Mouse (Mus musculus) kidney, postnatal 36 days (tissue): ENCODE data around the gene Olfr573-ps1.
A peak's percentile ranks its signal among the peaks of the same experiment; 100 is the strongest.

Experiments
- DNase-seq, 2 experiments: peaks; one replicate each; pipeline ENCODE4 v3.0.0; 2021 to 2022; ENCODE audit warnings: mixed read lengths in 2 of 2

Olfr573-ps1 gene

GRCm38 (mm10) chr7:102942475-102942874, at the start of gene Olfr573-ps1:
Gene Olfr573-ps1 (minus strand): TSS chr7:102942575.
- no peak for DNase-seq

GRCm38 (mm10) chr7:102989224-102989623, 46.8 kb upstream of the Olfr573-ps1 start, which contains the start of gene Olfr578:
Gene Olfr578 (minus strand): TSS chr7:102989324.
- no peak for DNase-seq

- no peak for DNase-seq
These were observed 33.5 kb upstream of the Olfr573-ps1 start, which contains the start of gene Olfr577 for GRCm38 (mm10) chr7:102975843-102976242. Gene Olfr577 (minus strand): TSS chr7:102975943.

- no peak for DNase-seq
These were observed 32.0 kb upstream of the Olfr573-ps1 start for GRCm38 (mm10) chr7:102974399-102974798.

GRCm38 (mm10) chr7:102962360-102962759, 20.0 kb upstream of the Olfr573-ps1 start, which contains the start of gene Olfr576:
Gene Olfr576 (plus strand): TSS chr7:102962660.
- no peak for DNase-seq

GRCm38 (mm10) chr7:102958593-102958992, 16.2 kb upstream of the Olfr573-ps1 start, which contains the start of gene Olfr575:
Gene Olfr575 (minus strand): TSS chr7:102958775.
- DNase-seq = no peak

GRCm38 (mm10) chr7:102958137-102958536, 15.8 kb upstream of the Olfr573-ps1 start:
- DNase-seq = no peak

GRCm38 (mm10) chr7:102950732-102951131, 8.4 kb upstream of the Olfr573-ps1 start:
- DNase-seq = no peak

GRCm38 (mm10) chr7:102948167-102948566, 5.8 kb upstream of the Olfr573-ps1 start, which contains the start of gene Olfr574:
Gene Olfr574 (plus strand): TSS chr7:102948467.
- no peak for DNase-seq

- DNase-seq = no peak
These were observed 1.0 kb upstream of the Olfr573-ps1 start for GRCm38 (mm10) chr7:102943417-102943816.

- DNase-seq = no peak
These were observed 15.3 kb downstream of the Olfr573-ps1 start for GRCm38 (mm10) chr7:102927105-102927504.

GRCm38 (mm10) chr7:102924109-102924508, 18.3 kb downstream of the Olfr573-ps1 start, which contains the start of gene Olfr572:
Gene Olfr572 (plus strand): TSS chr7:102924409.
- no peak for DNase-seq

- peak; percentile 17 to 30 for DNase-seq
These were observed 22.7 kb downstream of the Olfr573-ps1 start for GRCm38 (mm10) chr7:102919632-102920031.

GRCm38 (mm10) chr7:102917032-102917875, 25.1 kb downstream of the Olfr573-ps1 start, which contains the start of gene Olfr571:
Gene Olfr571 (minus strand): TSS chr7:102917536.
- DNase-seq = no peak

GRCm38 (mm10) chr7:102916405-102916804, 26.0 kb downstream of the Olfr573-ps1 start:
- DNase-seq = no peak

GRCm38 (mm10) chr7:102915261-102915660, 27.1 kb downstream of the Olfr573-ps1 start:
- DNase-seq = no peak
